ENCODE assay signal across 8 mouse cellular contexts in genomic region chr5:90339953-90340343, GRCm38 (mm10). TPM values are rescaled to one million over a fixed set of nuclear protein-coding genes. Genes with fewer than 3 reads are reported as not detected.
DNase-seq lines count a peak whose midpoint lies in the region; ATAC-seq lines count a peak whose summit lies in the region.

No protein-coding gene starts in this region.

- no peaks in the 10 kb centered on the region for H3K9me3 ChIP-seq in lung, embryonic 15.5 days
- H3K9me3 ChIP-seq in limb, embryonic 12.5 days: no peaks in the 10 kb centered on the region
- no peaks in the 10 kb centered on the region for H3K9me3 ChIP-seq in neural tube, embryonic 14.5 days (ENCODE audit: control insufficient read depth, low read length)

- H3K27me3 ChIP-seq in lung, embryonic 15.5 days: no peaks in the 10 kb centered on the region
- no peaks in the 10 kb centered on the region for H3K27me3 ChIP-seq in limb, embryonic 12.5 days
- H3K27me3 ChIP-seq in neural tube, embryonic 14.5 days (ENCODE audit: control insufficient read depth, insufficient read depth, low read length): no peaks in the 10 kb centered on the region

- 0 out of 2 replicates have a peak, but pooled peaks have one; percentile 5 for ATAC-seq in frontal cortex, adult (ENCODE audit: low TSS enrichment)
- no peak for ATAC-seq in lung, embryonic 15.5 days (ENCODE audit: borderline replicate concordance, extremely low read depth, low FRiP score, low TSS enrichment)
- ATAC-seq in limb, embryonic 12.5 days (ENCODE audit: insufficient number of reproducible peaks, insufficient read depth, low FRiP score, low TSS enrichment, low read depth): no peak
- peak; percentile 48; the same call in 1 of the 2 replicates for ATAC-seq in neural tube, embryonic 14.5 days (ENCODE audit: low read depth)

- no peak overlapping the region for H3K27ac ChIP-seq in lung, embryonic 15.5 days
- H3K27ac ChIP-seq in limb, embryonic 12.5 days: no peak overlapping the region
- H3K27ac ChIP-seq in neural tube, embryonic 14.5 days (ENCODE audit: low read depth, low read length): no peak overlapping the region

- no peak overlapping the region for H3K9ac ChIP-seq in lung, embryonic 15.5 days
- H3K9ac ChIP-seq in limb, embryonic 12.5 days (replicated peaks): no peak overlapping the region
- no peak overlapping the region for H3K9ac ChIP-seq in neural tube, embryonic 14.5 days (replicated peaks; ENCODE audit: low read depth, low read length)

- no peak for DNase-seq in frontal cortex, adult 2 months (ENCODE audit: extremely low spot score in 1 of 2, low spot score in 1 of 2)
- DNase-seq in lung, postnatal 14 days: no peak
- DNase-seq in adrenal gland, adult 18-20 months (ENCODE audit: low spot score in 2 of 2): no peak
- DNase-seq in retina, postnatal 1 day: no peak

- H3K4me1 ChIP-seq in lung, embryonic 15.5 days: peaks cover 8% of the 10 kb centered on the region
- H3K4me1 ChIP-seq in limb, embryonic 12.5 days (replicated peaks): peaks cover 23% of the 10 kb centered on the region
- 0 out of 2 replicates have a peak, but pooled peaks cover 11% of the 10 kb centered on the region for H3K4me1 ChIP-seq in neural tube, embryonic 14.5 days (ENCODE audit: control insufficient read depth, insufficient read depth, low read length)

- H3K4me2 ChIP-seq in lung, embryonic 15.5 days: peak overlapping the region; percentile 27; the same call in 1 of the 2 replicates
- peak overlapping the region; percentile 41; the same call in 1 of the 2 replicates for H3K4me2 ChIP-seq in limb, embryonic 12.5 days
- H3K4me2 ChIP-seq in neural tube, embryonic 14.5 days (ENCODE audit: low read depth, low read length): peak overlapping the region; percentile 60

- no peaks in the 10 kb centered on the region for H3K36me3 ChIP-seq in lung, embryonic 15.5 days
- H3K36me3 ChIP-seq in limb, embryonic 12.5 days: no peaks in the 10 kb centered on the region
- H3K36me3 ChIP-seq in neural tube, embryonic 14.5 days (ENCODE audit: control insufficient read depth, insufficient read depth, low read length): no peaks in the 10 kb centered on the region

- no peak overlapping the region for H3K4me3 ChIP-seq in lung, embryonic 15.5 days
- no peak overlapping the region for H3K4me3 ChIP-seq in limb, embryonic 12.5 days (replicated peaks)
- peak overlapping the region; percentile 39 for H3K4me3 ChIP-seq in neural tube, embryonic 14.5 days (ENCODE audit: low read depth, low read length)

- 84% methylated on average over 1 of the region's 1 CpGs for WGBS in lung, embryonic 15.5 days
- 95% methylated on average over 1 of the region's 1 CpGs for WGBS in limb, embryonic 12.5 days
- WGBS in neural tube, embryonic 14.5 days: 90% methylated on average over 1 of the region's 1 CpGs

RNA-seq across cellular contexts. Expression of gene Ankrd17, which starts 26.4 kb away (rescaled TPM):
- 50.2 and 55.1 TPM in 2 replicates for polyA plus RNA-seq in frontal cortex, adult 2 months (2012; rRNA removed)
- polyA plus RNA-seq in lung, embryonic 15.5 days (2015; fragmentation: Nextera tagmentation; extraction: Ambion mirVana): 20.4 and 21.6 TPM in 2 replicates
- polyA plus RNA-seq in limb, embryonic 12.5 days (2016; fragmentation: Nextera tagmentation; extraction: Ambion mirVana): 26.6 and 30.4 TPM in 2 replicates
- 41.1 and 43.6 TPM in 2 replicates for polyA plus RNA-seq in neural tube, embryonic 14.5 days (2014; fragmentation: Nextera tagmentation; extraction: Ambion mirVana)
- total RNA-seq in adrenal gland, adult 18-20 months (2021): 10 to 100 TPM; 75.6 to 89.5 TPM

RNA-seq across cellular contexts. Expression of gene Gm9958, which starts 27.1 kb away (rescaled TPM):
- 2.1 and 2.3 TPM in 2 replicates for polyA plus RNA-seq in frontal cortex, adult 2 months (2012; rRNA removed)
- 5.2 and 7.1 TPM in 2 replicates for polyA plus RNA-seq in lung, embryonic 15.5 days (2015; fragmentation: Nextera tagmentation; extraction: Ambion mirVana)
- polyA plus RNA-seq in limb, embryonic 12.5 days (2016; fragmentation: Nextera tagmentation; extraction: Ambion mirVana): 6.1 and 8.4 TPM in 2 replicates
- polyA plus RNA-seq in neural tube, embryonic 14.5 days (2014; fragmentation: Nextera tagmentation; extraction: Ambion mirVana): 4.6 and 5.3 TPM in 2 replicates
- total RNA-seq in adrenal gland, adult 18-20 months (2021): 1 to 10 TPM; 2.5 to 2.9 TPM

Comparison
In these comparisons a context has a peak if more than half of its experiments do, and no peak if none do; other contexts are left out.
1. ATAC-seq: peak in frontal cortex, adult (single experiment) and neural tube, embryonic 14.5 days (single experiment); none in lung, embryonic 15.5 days (single experiment) and limb, embryonic 12.5 days (single experiment).
2. Peak in every context shown above with its lines, with median percentiles within 50 percentile points of each other: H3K4me2 ChIP-seq.